Mouse (Mus musculus): Measurements from ENCODE around the gene Cep83.

GRCm38 (mm10) chr10:94794666-94795244 lies 106.3 kb downstream of the Cep83 start:
- TF ChIP-seq POLR2A (IDR thresholded peaks at IDR 0.05; ENCODE audit: insufficient read depth, low read depth, low read length) (no peak), CTCF (IDR thresholded peaks at IDR 0.05; ENCODE audit: insufficient read depth, low read depth, low read length) (no peak)

Data from olfactory bulb, adult 2 months (tissue).